Mouse (Mus musculus): ENCODE data around the gene Btbd18. TPM values are rescaled to one million over a fixed set of nuclear protein-coding genes. Genes with fewer than 3 reads are reported as not detected.
"Not testable (repeated sequence)": the region's sequence is repeated elsewhere in the genome, so short reads cannot be mapped to it uniquely, and the experiment has no call there.

Btbd18 gene
- total RNA-seq, 2 experiments from 2014 or later = not detected

DNA sequence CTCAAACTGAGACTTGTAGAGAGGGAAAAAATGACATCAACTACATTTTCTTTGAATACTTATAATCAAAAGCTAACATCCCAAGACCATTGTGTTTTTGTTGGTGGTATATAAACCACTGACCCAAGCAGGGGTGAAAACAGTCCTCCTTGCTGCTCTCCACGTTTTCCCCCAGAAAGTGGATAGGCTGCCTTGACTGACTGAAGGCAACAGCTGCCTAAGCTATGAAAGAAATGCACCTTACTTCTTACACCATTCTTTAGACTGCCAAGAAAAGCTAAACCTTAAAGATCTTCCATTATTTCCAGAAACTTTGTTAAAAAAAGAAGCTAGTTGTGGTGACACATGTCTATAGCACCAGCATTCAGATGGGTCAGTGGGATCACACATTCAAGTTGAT lies 12.7 kb upstream of the Btbd18 start:
- no peak for DNase-seq (ENCODE audit: extremely low spot score in 1 of 2, low spot score in 1 of 2)

DNA sequence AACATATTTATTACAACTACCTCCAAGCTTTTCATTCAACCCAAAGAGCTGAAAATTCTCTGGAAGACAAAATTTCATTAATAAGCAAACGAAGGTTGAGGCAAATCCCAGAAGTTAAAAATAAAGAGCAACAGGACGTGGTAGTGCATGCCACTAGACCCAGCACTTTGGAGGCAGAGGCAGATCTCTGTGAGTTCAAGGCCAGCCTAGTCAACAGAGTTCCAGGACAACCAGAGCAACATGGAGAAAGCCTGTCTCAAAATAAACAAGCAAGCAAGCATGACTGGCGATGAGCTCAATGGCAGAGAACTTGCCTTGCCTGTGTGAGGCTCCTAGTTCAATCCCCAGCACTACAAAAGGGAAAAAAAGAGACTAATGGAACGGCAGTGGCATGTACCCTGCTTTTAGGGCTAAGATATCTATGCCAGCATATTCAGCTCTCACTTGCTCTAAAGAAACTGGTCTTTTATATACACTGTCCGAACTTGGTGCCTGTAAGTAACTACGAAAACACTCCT lies 11.8 kb upstream of the Btbd18 start:
- no peak for DNase-seq (ENCODE audit: extremely low spot score in 1 of 2, low spot score in 1 of 2)

DNA sequence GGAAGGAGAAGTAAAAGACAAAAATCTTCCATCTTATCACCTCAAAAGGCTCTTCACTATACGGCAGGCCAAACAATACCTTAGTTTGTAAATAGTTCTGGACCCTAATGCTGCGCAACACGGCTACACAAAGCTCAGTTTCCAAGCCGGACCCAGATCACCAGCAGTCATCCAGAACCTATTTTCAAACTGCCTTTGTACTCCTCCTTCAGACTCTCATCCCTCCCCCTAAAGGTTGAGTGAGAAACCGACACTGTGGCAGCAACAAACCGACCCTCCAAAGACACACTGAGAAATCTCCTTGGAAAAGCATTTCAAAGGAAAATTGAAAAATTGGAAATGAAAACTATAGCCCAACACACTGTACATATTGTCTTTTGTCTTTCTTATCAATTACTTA lies 10.5 kb upstream of the Btbd18 start:
- DNase-seq (ENCODE audit: extremely low spot score in 1 of 2, low spot score in 1 of 2) = no peak

DNA sequence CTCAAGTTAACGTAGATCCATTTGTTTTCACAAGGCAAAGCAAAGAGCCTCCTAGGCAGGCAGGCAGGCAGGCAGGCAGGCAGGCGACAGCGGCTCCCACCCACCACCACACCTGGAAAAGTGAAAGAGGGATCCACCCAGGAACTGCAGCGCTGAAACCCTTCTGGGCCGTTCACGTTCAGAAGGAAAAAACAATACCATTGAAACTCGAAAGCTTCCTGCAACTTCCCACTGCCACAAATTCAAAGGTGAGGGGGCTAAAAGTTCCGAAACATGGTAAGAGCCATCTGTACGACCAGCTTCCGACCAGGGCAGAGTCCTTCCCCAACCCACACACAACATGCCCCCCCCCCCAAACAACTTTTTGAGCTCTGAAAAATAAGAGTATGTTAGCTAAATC lies 9.2 kb upstream of the Btbd18 start:
- DNase-seq (ENCODE audit: extremely low spot score in 1 of 2, low spot score in 1 of 2) = no peak

DNA sequence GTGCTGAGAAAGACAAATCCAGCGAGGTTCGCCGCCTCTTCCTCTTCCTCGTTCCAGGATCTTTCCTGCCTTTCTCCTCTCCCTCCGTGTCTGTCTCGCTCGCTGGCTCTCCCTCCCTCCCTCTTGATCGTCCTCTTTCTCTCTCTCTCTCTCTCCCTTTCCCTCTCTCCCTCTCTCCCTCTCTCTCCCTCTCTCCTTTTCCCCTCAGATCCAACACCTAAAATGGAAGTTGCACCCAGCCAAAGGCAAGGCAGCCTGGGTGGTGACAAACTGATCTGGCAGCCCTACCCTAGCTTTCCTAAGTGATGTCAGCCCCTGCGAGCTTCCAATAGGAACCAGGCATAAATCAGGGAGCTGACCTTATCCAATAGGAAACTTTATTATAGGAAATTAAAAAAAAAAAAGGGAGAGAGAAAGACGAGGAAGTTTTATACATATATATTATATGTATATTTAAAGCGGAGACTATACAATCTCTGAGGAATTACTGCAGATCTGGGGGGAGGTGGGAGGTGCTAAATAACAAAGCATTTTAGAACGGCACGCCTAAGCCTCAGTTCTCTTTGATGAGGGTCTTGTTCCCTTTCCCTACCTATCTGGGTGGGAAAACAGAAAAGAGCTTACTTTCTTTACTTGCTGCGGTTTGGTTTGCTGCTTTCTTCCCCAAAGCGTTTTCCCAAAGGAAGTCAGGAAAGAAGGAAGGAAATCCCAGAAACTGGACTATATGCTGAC lies 8.2 kb upstream of the Btbd18 start, which contains the start of gene Ctnnd1:
TSS of gene Ctnnd1 (minus strand) at position 302 of the 732 bp plus-strand sequence.
- peak; percentile 60 to 72 for DNase-seq (ENCODE audit: extremely low spot score in 1 of 2, low spot score in 1 of 2)

DNA sequence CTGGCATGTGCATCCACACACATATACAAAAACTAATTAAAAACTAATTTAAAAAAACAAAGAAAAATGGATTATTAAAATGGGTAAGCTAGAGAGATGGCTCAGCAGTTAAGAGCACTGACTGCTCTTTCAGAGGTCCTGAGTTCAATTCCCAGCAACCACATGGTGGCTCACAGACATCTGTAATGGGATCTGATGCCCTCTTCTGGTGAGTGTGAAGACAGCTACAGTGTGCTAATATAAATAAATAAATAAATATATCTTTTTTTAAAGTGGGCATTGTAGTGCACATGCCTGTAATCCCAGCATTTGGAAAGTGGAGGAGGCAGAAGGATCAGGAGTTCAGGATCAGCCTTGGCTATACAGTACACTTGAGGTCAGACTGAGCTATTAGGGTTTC lies 5.5 kb upstream of the Btbd18 start:
- no peak for DNase-seq (ENCODE audit: extremely low spot score in 1 of 2, low spot score in 1 of 2)

- DNase-seq (ENCODE audit: extremely low spot score in 1 of 2, low spot score in 1 of 2) = no peak
Measured at GRCm38 (mm10) chr2:84655864-84656263, 3.0 kb upstream of the Btbd18 start.

DNA sequence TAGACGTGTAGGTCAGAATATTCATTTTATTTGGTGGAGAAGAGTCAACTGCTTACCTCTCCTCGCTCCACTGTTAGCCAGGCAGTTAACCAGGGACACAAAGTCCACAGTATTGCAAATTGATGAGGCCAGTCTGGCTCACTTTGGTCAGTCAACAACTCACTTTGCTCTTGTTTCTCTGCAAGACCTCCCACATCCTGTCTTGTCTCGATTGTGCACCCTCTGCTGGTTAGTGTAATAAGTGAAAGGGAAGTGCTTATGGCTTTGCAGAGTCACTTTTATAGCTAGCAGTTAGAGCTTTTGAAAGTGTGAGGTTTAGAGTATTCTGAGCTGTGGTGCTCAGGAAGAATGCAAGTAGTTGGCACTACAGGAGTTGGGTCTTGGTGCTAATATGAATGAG lies 1.4 kb downstream of the Btbd18 start:
- DNase-seq (ENCODE audit: extremely low spot score in 1 of 2, low spot score in 1 of 2) = peak in 1 of 2 experiments; percentile 29

DNA sequence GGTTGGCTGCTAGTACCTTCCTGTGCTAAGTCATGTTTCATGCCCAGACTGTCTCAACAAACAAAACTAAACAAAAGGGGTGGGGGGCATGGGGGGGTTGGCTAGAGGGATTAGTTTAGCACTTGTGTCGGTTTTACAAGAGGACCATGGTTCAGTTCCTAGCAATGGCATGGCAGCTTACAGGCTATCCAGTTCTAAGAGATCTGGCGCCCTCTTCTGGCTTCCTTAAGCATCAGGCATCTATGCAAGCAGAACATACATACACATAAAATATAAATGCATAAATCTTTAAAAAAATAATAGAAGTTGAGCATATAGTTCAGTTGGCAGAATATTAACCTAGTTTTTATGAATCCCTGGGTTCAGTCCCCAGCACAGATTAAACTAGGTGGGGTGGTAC lies 4.0 kb downstream of the Btbd18 start:
- DNase-seq (ENCODE audit: extremely low spot score in 1 of 2, low spot score in 1 of 2) = peak in 1 of 2 experiments; percentile 38

GRCm38 (mm10) chr2:84666081-84666480 lies 7.2 kb downstream of the Btbd18 start:
- DNase-seq (ENCODE audit: extremely low spot score in 1 of 2, low spot score in 1 of 2) = no peak

GRCm38 (mm10) chr2:84669828-84670568 lies 11.1 kb downstream of the Btbd18 start:
- no peak for DNase-seq (ENCODE audit: extremely low spot score in 1 of 2, low spot score in 1 of 2)

DNA sequence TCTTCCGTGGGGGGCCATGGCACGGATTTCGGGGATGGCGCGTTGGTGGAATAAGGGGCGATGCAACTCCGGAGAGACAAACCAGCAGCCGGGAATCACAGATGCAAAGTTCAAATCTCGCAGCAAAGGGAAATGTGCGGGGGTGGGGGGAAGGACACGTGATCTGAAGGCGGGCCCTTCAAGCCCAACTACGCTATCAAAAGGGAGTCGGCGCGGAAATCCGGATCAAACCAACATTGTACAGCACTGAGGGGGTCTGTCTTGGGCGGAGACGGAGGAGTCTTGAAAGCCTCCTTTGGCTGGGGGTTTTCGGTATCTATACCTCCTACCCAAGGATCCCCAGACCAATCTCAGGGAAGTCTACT lies 11.7 kb downstream of the Btbd18 start, which contains the start of gene Selenoh:
TSS of gene Selenoh (minus strand) at position 202 of the 365 bp plus-strand sequence.
- DNase-seq (ENCODE audit: extremely low spot score in 1 of 2, low spot score in 1 of 2) = peak; percentile 69 to 77

GRCm38 (mm10) chr2:84671535-84671934 lies 12.7 kb downstream of the Btbd18 start:
- not testable (repeated sequence) for DNase-seq (ENCODE audit: extremely low spot score in 1 of 2, low spot score in 1 of 2)

- DNase-seq (ENCODE audit: extremely low spot score in 1 of 2, low spot score in 1 of 2) = no peak
Measured at GRCm38 (mm10) chr2:84677270-84677967, 18.5 kb downstream of the Btbd18 start.

GRCm38 (mm10) chr2:84677968-84678880 lies 19.3 kb downstream of the Btbd18 start, which contains the start of the genes Gm28635 and Med19:
Gm28635 (minus strand) TSS chr2:84678041.
Med19 (plus strand) TSS chr2:84678402.
- DNase-seq (ENCODE audit: extremely low spot score in 1 of 2, low spot score in 1 of 2) = peak; percentile 70 to 71

DNA sequence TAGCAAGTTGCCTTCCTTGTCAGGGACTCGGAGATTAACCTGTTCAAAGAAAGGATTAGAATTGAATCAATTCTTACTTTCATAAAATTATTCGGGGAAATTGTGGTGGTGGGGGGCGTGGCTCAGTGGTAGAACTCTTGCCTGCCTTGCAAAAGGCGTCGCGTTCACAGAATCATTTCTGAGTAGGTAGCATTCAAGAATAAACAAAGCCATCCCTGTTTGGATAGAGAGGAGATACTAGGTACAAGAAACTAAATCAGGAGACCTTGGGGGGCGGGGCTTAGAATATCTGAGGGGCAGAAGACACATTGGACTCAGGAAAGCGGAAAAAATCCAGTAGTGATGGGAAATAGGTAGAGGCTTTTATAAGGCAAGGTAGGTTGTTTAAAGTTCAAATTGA lies 20.1 kb downstream of the Btbd18 start, which contains the start of gene Tmx2:
TSS of gene Tmx2 (minus strand) at position 125 of the 400 bp plus-strand sequence.
- no peak for DNase-seq (ENCODE audit: extremely low spot score in 1 of 2, low spot score in 1 of 2)

GRCm38 (mm10) chr2:84682605-84683183 lies 23.8 kb downstream of the Btbd18 start:
- no peak for DNase-seq (ENCODE audit: extremely low spot score in 1 of 2, low spot score in 1 of 2)

GRCm38 (mm10) chr2:84688080-84688844 lies 29.4 kb downstream of the Btbd18 start:
- DNase-seq (ENCODE audit: extremely low spot score in 1 of 2, low spot score in 1 of 2) = no peak
